Mouse (Mus musculus) adrenal gland, postnatal 4 days (tissue): ENCODE data around the gene Cyb561a3. TPM values are rescaled to one million over a fixed set of nuclear protein-coding genes. Genes with fewer than 3 reads are reported as not detected.

Experiments used
- DNase-seq, 2 experiments: peaks; one replicate each; pipeline ENCODE4 v3.0.0; 2021 to 2022; ENCODE audit warnings: low spot score in 2 of 2, mixed read lengths in 2 of 2
- total RNA-seq, 2 experiments: library from RNA; stranded (reverse); gene quantifications; 2 replicates each; pipeline ENCODE4 v1.2.3; 2021

Cyb561a3 gene
- total RNA-seq, 2 experiments from 2014 or later = 14.7 to 17.3 TPM

- DNase-seq = no peak
Observed at GRCm38 (mm10) chr19:10589127-10589857, 12.3 kb downstream of the Cyb561a3 start.

- no peak for DNase-seq
Observed at GRCm38 (mm10) chr19:10590301-10590700, 13.3 kb downstream of the Cyb561a3 start.

- DNase-seq = no peak
Observed at GRCm38 (mm10) chr19:10591659-10592377, 14.8 kb downstream of the Cyb561a3 start.

- DNase-seq = no peak
Observed at GRCm38 (mm10) chr19:10598188-10598587, 21.2 kb downstream of the Cyb561a3 start.

- no peak for DNase-seq
Observed at GRCm38 (mm10) chr19:10599648-10600047, 22.7 kb downstream of the Cyb561a3 start.

GRCm38 (mm10) chr19:10602247-10602769, 25.3 kb downstream of the Cyb561a3 start:
- no peak for DNase-seq

- peak; percentile 70 to 84 for DNase-seq
Observed at GRCm38 (mm10) chr19:10602787-10603186, 25.8 kb downstream of the Cyb561a3 start.

- no peak for DNase-seq
Observed at GRCm38 (mm10) chr19:10603660-10604523, 26.9 kb downstream of the Cyb561a3 start.

GRCm38 (mm10) chr19:10604534-10604933, 27.6 kb downstream of the Cyb561a3 start:
- no peak for DNase-seq

- peak; percentile 95 to 96 for DNase-seq
Observed at GRCm38 (mm10) chr19:10605293-10605900, 28.4 kb downstream of the Cyb561a3 start, which contains the start of the genes Ddb1 and Tkfc. Gene Ddb1 (plus strand): TSS chr19:10605327. Gene Tkfc (minus strand): TSS chr19:10605654.

- DNase-seq = no peak
Observed at GRCm38 (mm10) chr19:10605901-10606622, 29.1 kb downstream of the Cyb561a3 start.

- no peak for DNase-seq
Observed at GRCm38 (mm10) chr19:10608573-10609240, 31.7 kb downstream of the Cyb561a3 start.

- DNase-seq = peak; percentile 18 to 37
Observed at GRCm38 (mm10) chr19:10634106-10634871, 57.3 kb downstream of the Cyb561a3 start, which contains the start of gene Vwce. Gene Vwce (plus strand): TSS chr19:10634213.

GRCm38 (mm10) chr19:10634872-10635318, 57.9 kb downstream of the Cyb561a3 start:
- DNase-seq = peak; percentile 11 to 44

- DNase-seq = no peak
Observed at GRCm38 (mm10) chr19:10637840-10638239, 60.9 kb downstream of the Cyb561a3 start.

GRCm38 (mm10) chr19:10640080-10640479, 63.1 kb downstream of the Cyb561a3 start:
- no peak for DNase-seq

- DNase-seq = no peak
Observed at GRCm38 (mm10) chr19:10640589-10641378, 63.8 kb downstream of the Cyb561a3 start.
